Mouse (Mus musculus) kidney, embryonic 15.5 days (tissue): ENCODE measurements around the gene Zfp330. TPM values are rescaled to one million over a fixed set of nuclear protein-coding genes. Genes with fewer than 3 reads are reported as not detected.

ENCODE experiments used
- ATAC-seq: fragments of 200-750 bp; cut with Nextera tagmentation; replicated peaks from 2 replicates; pipeline ENCODE4 v1.8.0; 2017; ENCODE audit warnings: moderate TSS enrichment; ENCODE audit not compliant: low FRiP score
- H3K27ac ChIP-seq: fragments of 300-500 bp; sonication (generic); 2 replicates; pipeline ENCODE4 v1.5.1; 2015; ENCODE audit warnings: mild to moderate bottlenecking, inconsistent platforms
- H3K27me3 ChIP-seq: fragments of 300-500 bp; sonication (generic); 2 replicates; pipeline ENCODE4 v1.6.1; 2015; ENCODE audit warnings: inconsistent platforms
- H3K36me3 ChIP-seq: fragments of 300-500 bp; sonication (generic); 2 replicates; pipeline ENCODE4 v1.6.1; 2015; ENCODE audit warnings: inconsistent platforms
- H3K4me1 ChIP-seq: fragments of 300-500 bp; sonication (generic); 2 replicates; pipeline ENCODE4 v1.6.1; 2015; ENCODE audit warnings: inconsistent platforms
- H3K4me2 ChIP-seq: fragments of 300-500 bp; sonication (generic); 2 replicates; pipeline ENCODE4 v1.6.1; 2015; ENCODE audit warnings: moderate library complexity, mild to moderate bottlenecking, inconsistent platforms
- H3K4me3 ChIP-seq: fragments of 300-500 bp; sonication (generic); replicated peaks from 2 replicates; pipeline ENCODE4 v1.5.1; 2015; ENCODE audit warnings: mild to moderate bottlenecking, inconsistent platforms
- H3K9ac ChIP-seq: fragments of 300-500 bp; sonication (generic); 2 replicates; pipeline ENCODE4 v1.6.1; 2015; ENCODE audit warnings: mild to moderate bottlenecking, inconsistent platforms
- H3K9me3 ChIP-seq: fragments of 300-500 bp; sonication (generic); replicated peaks from 2 replicates; pipeline ENCODE4 v1.6.1; 2016; ENCODE audit warnings: inconsistent platforms
- WGBS: fragments of 180-500 bp; shearing (Covaris S2); methylation state at CpG from one replicate; pipeline ENCODE4 v1.1.7; 2015; ENCODE audit warnings: mixed read lengths; 5-methylcytosine and 5-hydroxymethylcytosine counted together
- polyA plus RNA-seq: library from polyadenylated mRNA; unstranded; fragments of >200 nt; fragmentation: Nextera tagmentation; extraction: Ambion mirVana; gene quantifications from 2 replicates; pipeline ENCODE4 v1.2.1, GENCODE M21; 2015

Gene Zfp330
- 71.3 and 75.3 TPM in 2 replicates for polyA plus RNA-seq

GRCm38 (mm10) chr8:82774093-82774422 is at the start of gene Zfp330:
Zfp330 (minus strand) TSS chr8:82774160.
- 5% methylated on average over 16 of the region's 16 CpGs for WGBS
- peak within 1 kb of the TSS; percentile 87 for H3K4me3 ChIP-seq
- no peaks in the 10 kb centered on the region for H3K9me3 ChIP-seq
- H3K9ac ChIP-seq, result peak within 1 kb of the TSS; percentile 91
- peak; percentile 98 for ATAC-seq
- H3K4me1 ChIP-seq, result peaks cover 18% of the 10 kb centered on the region
- peak within 1 kb of the TSS; percentile 86 for H3K27ac ChIP-seq
- H3K27me3 ChIP-seq, result no peaks in the 10 kb centered on the region
- H3K36me3 ChIP-seq, result peaks cover 32% of the 10 kb centered on the region
- H3K4me2 ChIP-seq, result peak within 1 kb of the TSS; percentile 74

DNA sequence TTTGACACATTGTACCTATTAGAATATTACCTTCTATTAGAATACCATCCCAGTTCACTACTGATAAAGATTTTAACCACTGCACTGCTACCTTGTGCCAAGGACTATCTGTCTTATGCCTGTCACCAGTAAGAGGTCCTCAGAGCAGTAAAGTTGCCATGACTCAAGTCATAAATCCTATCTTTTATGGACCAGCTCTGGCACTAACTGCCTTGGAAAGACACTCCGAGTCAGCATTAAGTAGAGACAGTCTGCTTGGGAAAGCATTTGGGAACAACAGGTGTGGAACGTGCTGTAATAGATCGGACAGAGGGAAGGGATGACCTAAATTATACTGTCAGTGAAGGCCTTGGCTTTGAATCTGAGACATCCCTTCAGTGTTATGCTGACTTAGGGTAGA is 4.0 kb upstream of the Zfp330 start:
- H3K27ac ChIP-seq, result no peak overlapping the region
- H3K27me3 ChIP-seq, result no peaks in the 10 kb centered on the region
- no peaks in the 10 kb centered on the region for H3K36me3 ChIP-seq
- 11% methylated on average over 3 of the region's 3 CpGs for WGBS
- no peak overlapping the region for H3K4me3 ChIP-seq
- H3K4me1 ChIP-seq, result peaks cover 13% of the 10 kb centered on the region
- no peak for ATAC-seq
- no peaks in the 10 kb centered on the region for H3K9me3 ChIP-seq
- no peak overlapping the region for H3K4me2 ChIP-seq
- H3K9ac ChIP-seq, result no peak overlapping the region

DNA sequence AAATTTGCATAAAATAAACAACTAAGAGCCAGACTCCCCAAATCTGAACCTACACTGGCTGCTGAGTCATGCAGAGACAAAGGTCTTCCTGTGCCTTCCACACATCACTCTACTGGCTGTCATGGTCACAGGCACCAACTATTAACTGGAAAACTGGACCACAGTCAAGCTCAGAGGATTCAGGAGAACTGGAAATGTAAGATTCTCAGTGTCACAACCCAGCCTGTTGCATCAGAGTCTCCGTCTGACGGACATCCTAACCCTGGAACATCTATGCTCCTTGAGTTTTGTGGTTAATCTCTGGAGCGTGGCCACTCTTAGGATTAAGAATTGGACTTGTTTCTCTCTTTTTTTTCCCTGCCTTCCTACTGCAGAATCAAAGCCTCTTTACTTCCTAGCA is 3.4 kb upstream of the Zfp330 start:
- 57% methylated on average over 3 of the region's 3 CpGs for WGBS
- Histone ChIP-seq H3K4me1 (peaks cover 18% of the 10 kb centered on the region), H3K27me3 (no peaks in the 10 kb centered on the region), H3K4me3 (no peak overlapping the region), H3K27ac (no peak overlapping the region), H3K9ac (no peak overlapping the region), H3K9me3 (no peaks in the 10 kb centered on the region), H3K36me3 (peaks cover 4% of the 10 kb centered on the region; the same call in 1 of the 2 replicates), H3K4me2 (no peak overlapping the region)
- no peak for ATAC-seq

DNA sequence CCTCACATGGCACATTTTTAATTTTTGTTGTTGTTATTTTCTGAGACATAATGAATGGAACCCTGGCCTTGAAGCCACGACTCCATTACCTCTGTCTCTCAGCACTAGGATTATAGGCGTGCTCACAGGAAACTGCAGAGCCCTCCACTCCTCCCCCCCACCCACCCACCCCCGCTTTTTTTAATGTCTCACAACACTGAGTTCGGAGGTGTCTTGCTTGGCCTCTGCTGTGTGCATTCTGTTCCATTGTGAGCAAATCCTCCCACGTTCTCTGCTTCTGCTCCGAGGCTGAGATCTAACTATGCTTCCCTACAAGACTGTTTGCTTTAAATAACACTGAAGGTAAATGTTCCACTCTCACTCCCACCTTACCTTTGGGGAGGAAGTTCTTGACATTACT is 522 bp upstream of the Zfp330 start:
- 15% methylated on average over 6 of the region's 6 CpGs for WGBS
- peak; percentile 71 for ATAC-seq
- Histone ChIP-seq H3K36me3 (peaks cover 30% of the 10 kb centered on the region), H3K27ac (peak overlapping the region; percentile 86), H3K4me3 (peak overlapping the region; percentile 87), H3K9ac (peak overlapping the region; percentile 91; the same call in 1 of the 2 replicates), H3K9me3 (no peaks in the 10 kb centered on the region), H3K27me3 (no peaks in the 10 kb centered on the region), H3K4me1 (peaks cover 18% of the 10 kb centered on the region), H3K4me2 (peak overlapping the region; percentile 74)

DNA sequence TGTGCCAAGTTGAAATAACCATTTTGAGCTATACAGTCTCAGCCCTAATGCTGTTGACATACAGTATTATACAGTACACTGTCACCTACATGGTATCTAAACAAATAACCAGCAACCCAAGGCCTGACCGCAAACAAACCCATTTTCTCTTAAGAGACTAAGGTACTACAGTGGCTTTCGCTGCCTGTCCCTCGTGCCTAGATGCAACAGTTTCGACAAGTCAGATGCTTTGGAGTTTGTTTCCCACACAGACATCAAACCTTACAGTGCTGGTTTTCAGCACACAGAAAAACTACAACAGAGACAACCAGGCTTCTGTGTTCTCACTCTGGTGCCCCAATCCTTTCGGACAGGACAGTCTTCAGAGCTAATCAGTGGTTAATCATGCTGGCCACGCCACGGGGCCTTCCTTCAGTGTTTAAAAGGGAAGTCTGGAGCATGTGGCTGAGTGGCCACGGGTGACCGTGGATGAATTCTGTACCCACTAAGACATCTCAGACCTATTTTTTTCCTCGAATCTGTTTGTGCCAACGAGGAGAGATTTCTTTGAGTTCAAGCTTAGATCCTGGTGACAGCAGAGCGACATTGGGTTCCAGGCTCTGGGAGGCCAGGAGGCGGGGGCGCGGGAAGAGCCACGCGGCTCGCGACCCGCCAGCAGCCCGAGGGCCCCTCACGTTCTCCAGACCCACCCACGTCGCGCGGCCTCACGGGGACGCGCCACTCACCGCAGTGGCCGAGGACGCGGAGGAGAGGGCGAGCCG is 448 bp downstream of the Zfp330 start:
- ATAC-seq, result no peak
- H3K4me2 ChIP-seq, result peak overlapping the region; percentile 74

DNA sequence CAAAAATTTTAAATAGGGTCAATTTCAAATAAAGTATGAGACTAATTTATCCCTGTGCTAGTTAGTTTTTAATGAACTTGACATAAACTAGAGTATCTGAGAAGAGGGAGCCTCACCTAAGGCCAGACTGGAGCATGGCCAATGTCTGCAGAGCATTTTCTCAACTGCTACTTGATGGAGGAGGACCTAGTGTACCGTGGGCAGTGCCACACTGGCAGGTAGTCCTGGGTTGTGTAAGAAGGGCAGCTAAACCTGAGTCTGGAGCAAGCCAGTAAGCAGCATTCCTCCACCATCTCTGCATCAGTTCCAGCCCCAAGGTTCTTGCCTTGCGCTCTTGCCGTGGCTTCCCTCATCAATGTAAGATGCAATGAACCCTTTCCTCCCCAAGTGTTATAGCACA is 3.1 kb downstream of the Zfp330 start:
- Histone ChIP-seq H3K4me2 (no peak overlapping the region), H3K27ac (no peak overlapping the region), H3K4me3 (no peak overlapping the region), H3K27me3 (no peaks in the 10 kb centered on the region), H3K9ac (no peak overlapping the region), H3K9me3 (no peaks in the 10 kb centered on the region), H3K4me1 (peaks cover 18% of the 10 kb centered on the region), H3K36me3 (peaks cover 61% of the 10 kb centered on the region)
- WGBS, result 92% methylated on average over 3 of the region's 3 CpGs
- ATAC-seq, result no peak

More for the DNA sequence above, 448 bp downstream of the Zfp330 start:
- no peaks in the 10 kb centered on the region for H3K27me3 ChIP-seq
- 5% methylated on average over 35 of the region's 35 CpGs for WGBS
- peak overlapping the region; percentile 87 for H3K4me3 ChIP-seq
- H3K9ac ChIP-seq, result peak overlapping the region; percentile 91
- H3K9me3 ChIP-seq, result no peaks in the 10 kb centered on the region
- H3K27ac ChIP-seq, result peak overlapping the region; percentile 86
- H3K4me1 ChIP-seq, result peaks cover 18% of the 10 kb centered on the region
- H3K36me3 ChIP-seq, result peaks cover 37% of the 10 kb centered on the region

- ATAC-seq, result no peak
- Histone ChIP-seq H3K9me3 (0 out of 2 replicates have a peak, but pooled peaks cover 3% of the 10 kb centered on the region), H3K9ac (no peak overlapping the region), H3K4me1 (no peaks in the 10 kb centered on the region), H3K4me3 (no peak overlapping the region), H3K27me3 (no peaks in the 10 kb centered on the region), H3K36me3 (peaks cover 29% of the 10 kb centered on the region), H3K27ac (no peak overlapping the region), H3K4me2 (no peak overlapping the region)
- WGBS, result 38% methylated on average over 2 of the region's 2 CpGs
Measured at GRCm38 (mm10) chr8:82759071-82759470, 14.9 kb downstream of the Zfp330 start.

GRCm38 (mm10) chr8:82754946-82755345 is 19.0 kb downstream of the Zfp330 start:
- no peaks in the 10 kb centered on the region for H3K36me3 ChIP-seq
- H3K4me2 ChIP-seq, result no peak overlapping the region
- no peak for ATAC-seq
- H3K4me1 ChIP-seq, result no peaks in the 10 kb centered on the region
- no peak overlapping the region for H3K9ac ChIP-seq
- 0 out of 2 replicates have a peak, but pooled peaks cover 12% of the 10 kb centered on the region for H3K9me3 ChIP-seq
- H3K4me3 ChIP-seq, result no peak overlapping the region
- no peak overlapping the region for H3K27ac ChIP-seq
- 95% methylated on average over 14 of the region's 14 CpGs for WGBS
- no peaks in the 10 kb centered on the region for H3K27me3 ChIP-seq

DNA sequence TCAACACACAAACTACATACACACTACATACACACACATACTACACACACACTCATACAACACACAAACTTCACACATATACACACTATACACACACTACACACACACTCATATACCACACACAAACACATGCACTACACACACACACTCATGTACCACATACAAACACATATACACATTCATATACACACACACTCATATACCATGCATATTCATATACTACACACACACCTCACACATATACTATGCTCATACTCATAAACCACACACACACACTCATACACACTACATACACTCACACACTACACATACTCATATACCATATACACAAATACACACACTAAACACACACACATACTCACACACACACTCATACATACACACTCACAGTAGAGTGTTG is 27.3 kb downstream of the Zfp330 start:
- no peak overlapping the region for H3K4me3 ChIP-seq

GRCm38 (mm10) chr8:82743905-82744904 is 29.8 kb downstream of the Zfp330 start:
- Histone ChIP-seq H3K9me3 (peaks cover 8% of the 10 kb centered on the region; the same call in 1 of the 2 replicates), H3K4me3 (no peak overlapping the region), H3K36me3 (no peaks in the 10 kb centered on the region), H3K4me1 (no peaks in the 10 kb centered on the region), H3K27me3 (no peaks in the 10 kb centered on the region), H3K9ac (no peak overlapping the region), H3K4me2 (no peak overlapping the region), H3K27ac (no peak overlapping the region)
- WGBS, result 48% methylated on average over 10 of the region's 10 CpGs
- peak; percentile 79 for ATAC-seq

More for the DNA sequence above, 27.3 kb downstream of the Zfp330 start:
- Histone ChIP-seq H3K27ac (no peak overlapping the region), H3K4me1 (no peaks in the 10 kb centered on the region), H3K36me3 (no peaks in the 10 kb centered on the region), H3K27me3 (no peaks in the 10 kb centered on the region), H3K9ac (no peak overlapping the region), H3K9me3 (peaks cover 8% of the 10 kb centered on the region; the same call in 1 of the 2 replicates), H3K4me2 (no peak overlapping the region)
- no peak for ATAC-seq
